Mouse (Mus musculus) myocyte (in vitro differentiated cells): ENCODE results near the gene Pdlim7. TPM values are rescaled to one million over a fixed set of nuclear protein-coding genes. Genes with fewer than 3 reads are reported as not detected.

Experiments
- H3K27me3 ChIP-seq: one replicate; pipeline ENCODE4 v1.6.1; 2011; ENCODE audit not compliant: control insufficient read depth, insufficient read depth, insufficient read length
- H3K36me3 ChIP-seq: one replicate; pipeline ENCODE4 v1.6.1; 2011; ENCODE audit not compliant: control insufficient read depth, insufficient read depth
- H3K4me2 ChIP-seq: one replicate; pipeline ENCODE4 v1.6.1; 2011; ENCODE audit warnings: low read depth, control low read depth
- H3K4me3 ChIP-seq: one replicate; pipeline ENCODE4 v1.5.1; 2011; ENCODE audit warnings: mild to moderate bottlenecking, control low read depth, moderate library complexity
- H3K79me2 ChIP-seq: one replicate; pipeline ENCODE4 v1.6.1; 2011; ENCODE audit not compliant: control insufficient read depth, insufficient read depth
- H3ac ChIP-seq: one replicate; pipeline ENCODE4 v1.6.1; 2011; ENCODE audit not compliant: control insufficient read depth, insufficient read length
- CEBPB ChIP-seq: IDR thresholded peaks from 2 replicates; pipeline ENCODE4 v1.6.1; 2011; ENCODE audit warnings: mild to moderate bottlenecking, moderate library complexity; ENCODE audit not compliant: poor library complexity, insufficient read depth, severe bottlenecking
- E2F4 ChIP-seq: IDR thresholded peaks from one replicate; pipeline ENCODE4 v1.6.1; 2011; ENCODE audit warnings: mild to moderate bottlenecking, control low read depth, moderate library complexity; ENCODE audit not compliant: insufficient read depth
- MAX ChIP-seq: IDR thresholded peaks from one replicate; pipeline ENCODE4 v1.6.1; 2011; ENCODE audit warnings: low read depth, mild to moderate bottlenecking, control low read depth
- MYOD1 ChIP-seq, 3 experiments: IDR thresholded peaks; one replicate each; pipeline ENCODE4 v1.6.1; 2011; ENCODE audit warnings: control low read depth in 2 of 3, low read depth in 2 of 3, mild to moderate bottlenecking in 2 of 3, moderate library complexity in 1 of 3; ENCODE audit not compliant: insufficient read length in 2 of 3, control insufficient read depth in 1 of 3
- MYOG ChIP-seq, 3 experiments: IDR thresholded peaks; one replicate each; pipeline ENCODE4 v1.6.1; 2011; ENCODE audit warnings: control low read depth in 2 of 3, low read depth in 2 of 3, mild to moderate bottlenecking in 2 of 3; ENCODE audit not compliant: insufficient read length in 2 of 3, control insufficient read depth in 1 of 3, insufficient read depth in 1 of 3
- POLR2A ChIP-seq: IDR thresholded peaks from one replicate; pipeline ENCODE4 v1.6.1; 2011; ENCODE audit warnings: low read depth, mild to moderate bottlenecking, control low read depth, moderate library complexity; ENCODE audit not compliant: insufficient read length
- POLR2AphosphoS2 ChIP-seq: IDR thresholded peaks from one replicate; pipeline ENCODE4 v1.6.1; 2011; ENCODE audit warnings: low read depth, control low read depth; ENCODE audit not compliant: insufficient read length
- REST ChIP-seq: IDR thresholded peaks from one replicate; pipeline ENCODE4 v1.6.1; 2011; ENCODE audit warnings: mild to moderate bottlenecking, control low read depth, moderate library complexity; ENCODE audit not compliant: insufficient read depth, insufficient read length
- SRF ChIP-seq: IDR thresholded peaks from one replicate; pipeline ENCODE4 v1.6.1; 2011; ENCODE audit warnings: low read depth; ENCODE audit not compliant: control insufficient read depth, insufficient read length
- TCF12 ChIP-seq: IDR thresholded peaks from one replicate; pipeline ENCODE4 v1.6.1; 2011; ENCODE audit warnings: mild to moderate bottlenecking, control low read depth; ENCODE audit not compliant: poor library complexity, insufficient read depth, severe bottlenecking
- TCF3 ChIP-seq: IDR thresholded peaks from one replicate; pipeline ENCODE4 v1.6.1; 2011; ENCODE audit warnings: low read depth, control low read depth; ENCODE audit not compliant: insufficient read length
- USF1 ChIP-seq: IDR thresholded peaks from one replicate; pipeline ENCODE4 v1.6.1; 2011; ENCODE audit warnings: low read depth, mild to moderate bottlenecking, control low read depth, moderate library complexity
- polyA plus RNA-seq: library from polyadenylated mRNA; unstranded; fragments of >200 nt; fragmentation: generic; extraction: Trizol; gene quantifications from one replicate; pipeline ENCODE4 v1.2.1, GENCODE M21; 2012; ENCODE audit warnings: missing spikeins

The Pdlim7 gene
- polyA plus RNA-seq, 1 experiment: 553 TPM

GRCm38 (mm10) chr13:55451785-55452549 is 61.5 kb downstream of the Pdlim7 start:
- Histone ChIP-seq H3K79me2 (peaks cover 20% of the 10 kb centered on the region), H3K27me3 (no peaks in the 10 kb centered on the region), H3ac (no peak overlapping the region), H3K4me2 (peak overlapping the region; percentile 56), H3K36me3 (peaks cover 5% of the 10 kb centered on the region), H3K4me3 (peak overlapping the region; percentile 12)
- peak in 2 of 3 experiments; percentile 28 to 78 for TF ChIP-seq MYOG (IDR thresholded peaks at IDR 0.05; ENCODE audit: control insufficient read depth in 1 of 3, insufficient read depth in 1 of 3, insufficient read length in 2 of 3, low read depth in 2 of 3)
- TF ChIP-seq CEBPB: no peak
- no peak for TF ChIP-seq SRF
- peak; percentile 35 for TF ChIP-seq TCF12
- peak in 1 of 3 experiments; percentile 85 for TF ChIP-seq MYOD1 (IDR thresholded peaks at IDR 0.05; ENCODE audit: control insufficient read depth in 1 of 3, insufficient read length in 2 of 3, low read depth in 2 of 3)
- TF ChIP-seq USF1: no peak
- no peak for TF ChIP-seq TCF3
- no peak for TF ChIP-seq MAX
- no peak for TF ChIP-seq E2F4
- TF ChIP-seq REST: no peak
- TF ChIP-seq POLR2A: no peak
- TF ChIP-seq POLR2AphosphoS2: peak; percentile 11

DNA sequence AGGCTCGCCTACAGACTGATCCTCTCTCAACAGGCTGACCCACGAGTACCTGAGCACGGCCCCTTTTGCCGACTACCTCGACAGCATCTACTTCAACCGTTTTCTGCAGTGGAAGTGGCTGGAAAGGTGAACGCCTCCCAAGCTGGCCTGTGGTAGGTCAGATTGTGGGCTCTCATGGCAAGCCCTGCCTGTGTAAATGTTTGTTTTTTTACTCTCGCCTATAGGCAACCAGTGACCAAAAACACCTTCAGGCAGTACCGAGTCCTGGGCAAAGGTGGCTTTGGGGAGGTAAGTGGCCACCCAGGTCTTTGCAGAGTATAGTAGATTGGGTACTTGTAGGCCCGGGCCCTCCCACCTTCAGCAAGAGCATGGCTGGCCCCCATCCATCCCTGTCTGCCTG is 62.2 kb downstream of the Pdlim7 start:
- peaks cover 27% of the 10 kb centered on the region for H3K79me2 ChIP-seq
- no peak overlapping the region for H3K4me3 ChIP-seq
- H3K27me3 ChIP-seq: no peaks in the 10 kb centered on the region
- H3K4me2 ChIP-seq: peak overlapping the region; percentile 56
- no peak overlapping the region for H3ac ChIP-seq
- no peak for TF ChIP-seq POLR2A
- no peak for TF ChIP-seq MYOG (IDR thresholded peaks at IDR 0.05; ENCODE audit: control insufficient read depth in 1 of 3, insufficient read depth in 1 of 3, insufficient read length in 2 of 3, low read depth in 2 of 3)
- no peak for TF ChIP-seq CEBPB
- no peak for TF ChIP-seq TCF3
- no peak for TF ChIP-seq TCF12
- no peak for TF ChIP-seq REST
- no peak for TF ChIP-seq USF1
- no peak for TF ChIP-seq POLR2AphosphoS2
- no peak for TF ChIP-seq SRF
- no peak for TF ChIP-seq E2F4
- no peak for TF ChIP-seq MYOD1 (IDR thresholded peaks at IDR 0.05; ENCODE audit: control insufficient read depth in 1 of 3, insufficient read length in 2 of 3, low read depth in 2 of 3)
- no peak for TF ChIP-seq MAX
- H3K36me3 ChIP-seq: peaks cover 5% of the 10 kb centered on the region

- no peak overlapping the region for H3K4me3 ChIP-seq
- H3K27me3 ChIP-seq: no peaks in the 10 kb centered on the region
- TF ChIP-seq POLR2AphosphoS2: no peak
- no peak for TF ChIP-seq E2F4
- peak; percentile 74 for TF ChIP-seq TCF3
- TF ChIP-seq TCF12: no peak
- TF ChIP-seq SRF: peak; percentile 37
- peak in 2 of 3 experiments; percentile 64 to 83 for TF ChIP-seq MYOD1 (IDR thresholded peaks at IDR 0.05; ENCODE audit: control insufficient read depth in 1 of 3, insufficient read length in 2 of 3, low read depth in 2 of 3)
- no peak for TF ChIP-seq REST
- peak; percentile 51 to 87 (median 68) for TF ChIP-seq MYOG (IDR thresholded peaks at IDR 0.05; ENCODE audit: control insufficient read depth in 1 of 3, insufficient read depth in 1 of 3, insufficient read length in 2 of 3, low read depth in 2 of 3)
- peaks cover 4% of the 10 kb centered on the region for H3K36me3 ChIP-seq
- H3ac ChIP-seq: no peak overlapping the region
- H3K79me2 ChIP-seq: peaks cover 35% of the 10 kb centered on the region
- H3K4me2 ChIP-seq: peak overlapping the region; percentile 56
Measured at GRCm38 (mm10) chr13:55450511-55450980, 62.9 kb downstream of the Pdlim7 start.

- no peak for TF ChIP-seq E2F4
- no peak for TF ChIP-seq MAX
- peak; percentile 37 for TF ChIP-seq TCF3
- TF ChIP-seq SRF: no peak
- no peak for TF ChIP-seq USF1
- TF ChIP-seq MYOD1 (IDR thresholded peaks at IDR 0.05; ENCODE audit: control insufficient read depth in 1 of 3, insufficient read length in 2 of 3, low read depth in 2 of 3): peak in 2 of 3 experiments; percentile 77 to 97
- no peak for TF ChIP-seq REST
- no peak for TF ChIP-seq CEBPB
- peak in 2 of 3 experiments; percentile 88 to 98 for TF ChIP-seq MYOG (IDR thresholded peaks at IDR 0.05; ENCODE audit: control insufficient read depth in 1 of 3, insufficient read depth in 1 of 3, insufficient read length in 2 of 3, low read depth in 2 of 3)
- peak; percentile 38 for TF ChIP-seq TCF12
- TF ChIP-seq POLR2A: no peak
- TF ChIP-seq POLR2AphosphoS2: no peak
- H3ac ChIP-seq: no peak overlapping the region
- no peak overlapping the region for H3K4me3 ChIP-seq
- peaks cover 35% of the 10 kb centered on the region for H3K79me2 ChIP-seq
- no peaks in the 10 kb centered on the region for H3K36me3 ChIP-seq
- no peaks in the 10 kb centered on the region for H3K27me3 ChIP-seq
- H3K4me2 ChIP-seq: peak overlapping the region; percentile 37
Measured at GRCm38 (mm10) chr13:55449679-55450441, 63.6 kb downstream of the Pdlim7 start.
